Mouse (Mus musculus): ENCODE results near the gene Mtrex. TPM values are rescaled to one million over a fixed set of nuclear protein-coding genes. Genes with fewer than 3 reads are reported as not detected.

Gene Mtrex
- polyA plus RNA-seq, 1 experiment from 2014 or later: 106 TPM

Other genes starting within 250 kb of the Mtrex start
- gene Plpp1, start 126.6 kb downstream of the Mtrex start, polyA plus RNA-seq (2016; fragmentation: Nextera tagmentation; extraction: Ambion mirVana): 17.6 and 22.5 TPM in 2 replicates
- gene Dhx29, start 56 bp upstream of the Mtrex start, polyA plus RNA-seq (2016; fragmentation: Nextera tagmentation; extraction: Ambion mirVana): 28.1 and 35.0 TPM in 2 replicates
- 0.20 TPM in 1 of 2 replicates, not detected in the other for gene Ccno, start 60.4 kb upstream of the Mtrex start, polyA plus RNA-seq (2016; fragmentation: Nextera tagmentation; extraction: Ambion mirVana)
- gene Mcidas, start 66.4 kb upstream of the Mtrex start, polyA plus RNA-seq (2016; fragmentation: Nextera tagmentation; extraction: Ambion mirVana): not detected in 2 replicates
- gene Cdc20b, start 107.7 kb upstream of the Mtrex start, polyA plus RNA-seq (2016; fragmentation: Nextera tagmentation; extraction: Ambion mirVana): not detected in 2 replicates
- 87.5 and 98.7 TPM in 2 replicates for gene Gpx8, start 119.0 kb upstream of the Mtrex start, polyA plus RNA-seq (2016; fragmentation: Nextera tagmentation; extraction: Ambion mirVana)
- gene Gzma, start 173.6 kb upstream of the Mtrex start, polyA plus RNA-seq (2016; fragmentation: Nextera tagmentation; extraction: Ambion mirVana): not detected in 2 replicates